Mouse (Mus musculus): ENCODE measurements around the gene Ptges2. TPM values are rescaled to one million over a fixed set of nuclear protein-coding genes. Genes with fewer than 3 reads are reported as not detected.
"Not testable (repeated sequence)": the region's sequence is repeated elsewhere in the genome, so short reads cannot be mapped to it uniquely, and the experiment has no call there.

Gene Ptges2
- polyA plus RNA-seq, 1 experiment from 2014 or later = 44.9 TPM

DNA sequence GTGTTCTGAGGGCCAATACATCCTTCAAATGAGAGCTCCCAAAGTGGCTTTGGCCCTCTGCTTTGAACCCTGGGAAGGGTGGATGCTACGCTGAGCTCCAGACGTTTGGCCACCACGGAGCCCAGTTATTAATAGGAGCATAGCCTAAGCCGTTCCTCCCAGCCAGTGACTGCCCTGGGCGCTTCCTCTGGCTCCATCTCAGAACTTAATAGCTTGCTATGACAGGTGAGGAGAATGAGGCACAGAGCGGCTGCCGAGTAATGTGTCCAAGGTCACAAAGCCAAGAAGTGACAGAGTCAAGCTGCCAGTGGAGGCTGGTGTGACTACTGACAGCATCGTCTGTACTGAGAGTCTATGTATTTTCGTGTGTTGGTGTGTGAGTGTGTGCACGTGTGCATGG lies 39.5 kb upstream of the Ptges2 start:
- Histone ChIP-seq H3K9ac (no peak overlapping the region), H3K4me3 (no peak overlapping the region), H3K27me3 (replicated peaks) (peaks cover 17% of the 10 kb centered on the region), H3K36me3 (no peaks in the 10 kb centered on the region), H3K4me1 (replicated peaks) (peaks cover 42% of the 10 kb centered on the region), H3K4me2 (no peak overlapping the region), H3K9me3 (replicated peaks) (no peaks in the 10 kb centered on the region), H3K27ac (ENCODE audit: poor library complexity, severe bottlenecking) (no peak overlapping the region)
- ATAC-seq (ENCODE audit: insufficient number of reproducible peaks, low FRiP score) = no peak
- 65% methylated on average over 10 of the region's 10 CpGs for WGBS

DNA sequence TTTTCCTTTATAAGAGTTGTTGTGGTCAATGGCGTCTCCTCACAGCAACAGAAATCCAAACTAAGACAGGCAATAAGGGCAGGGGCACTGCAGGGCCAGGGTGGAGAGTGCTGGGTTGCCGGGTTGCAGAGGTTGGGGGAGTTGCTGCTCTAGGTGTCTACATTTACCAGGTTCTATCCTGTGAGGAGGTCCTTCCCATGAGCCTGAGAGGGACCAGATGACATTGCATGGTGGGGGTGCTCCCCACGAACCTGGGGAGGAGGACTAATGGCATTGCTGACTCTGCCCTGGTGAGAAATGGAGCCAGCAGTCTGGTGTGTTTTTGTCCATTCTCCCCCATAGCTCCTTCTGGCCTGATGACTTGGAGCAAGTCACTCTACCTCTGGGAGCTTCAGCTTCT lies 38.0 kb upstream of the Ptges2 start:
- no peaks in the 10 kb centered on the region for H3K36me3 ChIP-seq
- no peaks in the 10 kb centered on the region for H3K9me3 ChIP-seq (replicated peaks)
- no peak for ATAC-seq (ENCODE audit: insufficient number of reproducible peaks, low FRiP score)
- no peak overlapping the region for H3K27ac ChIP-seq (ENCODE audit: poor library complexity, severe bottlenecking)
- WGBS = 68% methylated on average over 3 of the region's 3 CpGs
- 0 out of 2 replicates have a peak, but pooled peaks cover 3% of the 10 kb centered on the region for H3K27me3 ChIP-seq (replicated peaks)
- H3K9ac ChIP-seq = no peak overlapping the region
- no peak overlapping the region for H3K4me2 ChIP-seq
- H3K4me3 ChIP-seq = no peak overlapping the region
- H3K4me1 ChIP-seq (replicated peaks) = peaks cover 36% of the 10 kb centered on the region

DNA sequence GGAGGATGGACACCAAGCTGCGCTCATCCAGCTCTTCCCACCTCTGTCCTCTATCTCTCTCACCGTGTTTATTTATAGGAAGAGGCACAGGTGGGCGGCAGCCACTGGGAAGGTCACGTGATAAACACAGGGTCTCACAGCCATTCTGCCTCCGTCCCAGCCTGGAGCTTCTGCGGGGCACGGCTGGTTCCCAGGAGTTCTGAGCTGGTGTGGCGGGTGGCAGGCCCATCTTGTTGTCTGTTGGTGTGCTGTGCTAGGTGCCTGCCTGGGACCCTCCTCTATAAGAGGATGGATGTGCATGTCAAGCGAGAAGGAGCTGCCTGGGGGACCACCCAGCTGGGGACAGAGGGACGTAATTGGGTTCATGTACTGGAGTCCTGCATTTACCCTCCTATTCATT lies 37.3 kb upstream of the Ptges2 start:
- Histone ChIP-seq H3K4me1 (replicated peaks) (peaks cover 33% of the 10 kb centered on the region), H3K4me2 (no peak overlapping the region), H3K27ac (ENCODE audit: poor library complexity, severe bottlenecking) (no peak overlapping the region), H3K9me3 (replicated peaks) (no peaks in the 10 kb centered on the region), H3K9ac (no peak overlapping the region), H3K36me3 (no peaks in the 10 kb centered on the region), H3K27me3 (replicated peaks) (0 out of 2 replicates have a peak, but pooled peaks cover 3% of the 10 kb centered on the region), H3K4me3 (no peak overlapping the region)
- 48% methylated on average over 10 of the region's 10 CpGs for WGBS
- no peak for ATAC-seq (ENCODE audit: insufficient number of reproducible peaks, low FRiP score)

GRCm38 (mm10) chr2:32360741-32361140 lies 35.0 kb upstream of the Ptges2 start:
- Histone ChIP-seq H3K4me1 (replicated peaks) (peaks cover 28% of the 10 kb centered on the region), H3K9me3 (replicated peaks) (no peaks in the 10 kb centered on the region), H3K9ac (peak overlapping the region; percentile 63; the same call in 1 of the 2 replicates), H3K4me3 (peak overlapping the region; percentile 49), H3K27ac (ENCODE audit: poor library complexity, severe bottlenecking) (no peak overlapping the region), H3K27me3 (replicated peaks) (0 out of 2 replicates have a peak, but pooled peaks cover 3% of the 10 kb centered on the region), H3K36me3 (peaks cover 16% of the 10 kb centered on the region), H3K4me2 (peak overlapping the region; percentile 88)
- 6% methylated on average over 14 of the region's 14 CpGs for WGBS
- ATAC-seq (ENCODE audit: insufficient number of reproducible peaks, low FRiP score) = no peak

GRCm38 (mm10) chr2:32361437-32361836 lies 34.3 kb upstream of the Ptges2 start:
- Histone ChIP-seq H3K4me3 (peak overlapping the region; percentile 49), H3K27me3 (replicated peaks) (0 out of 2 replicates have a peak, but pooled peaks cover 3% of the 10 kb centered on the region), H3K9me3 (replicated peaks) (no peaks in the 10 kb centered on the region), H3K4me1 (replicated peaks) (peaks cover 28% of the 10 kb centered on the region), H3K4me2 (peak overlapping the region; percentile 88), H3K36me3 (peaks cover 22% of the 10 kb centered on the region), H3K27ac (ENCODE audit: poor library complexity, severe bottlenecking) (no peak overlapping the region), H3K9ac (peak overlapping the region; percentile 63)
- under 1% methylated on average over 24 of the region's 24 CpGs for WGBS
- peak; percentile 78 for ATAC-seq (ENCODE audit: insufficient number of reproducible peaks, low FRiP score)

GRCm38 (mm10) chr2:32362274-32362673 lies 33.4 kb upstream of the Ptges2 start:
- 40% methylated on average over 5 of the region's 5 CpGs for WGBS
- H3K27ac ChIP-seq (ENCODE audit: poor library complexity, severe bottlenecking) = 0 out of 2 replicates have a peak overlapping the region, but pooled peaks have one; percentile 87
- not testable (repeated sequence) for ATAC-seq (ENCODE audit: insufficient number of reproducible peaks, low FRiP score); H3K9me3 ChIP-seq (replicated peaks); H3K27me3 ChIP-seq (replicated peaks)
- H3K9ac ChIP-seq = peak overlapping the region; percentile 76
- H3K4me1 ChIP-seq (replicated peaks) = peaks cover 28% of the 10 kb centered on the region
- peak overlapping the region; percentile 83 for H3K4me3 ChIP-seq
- H3K36me3 ChIP-seq = peaks cover 31% of the 10 kb centered on the region
- peak overlapping the region; percentile 90 for H3K4me2 ChIP-seq

- WGBS = under 1% methylated on average over 52 of the region's 53 CpGs
- Histone ChIP-seq H3K27ac (ENCODE audit: poor library complexity, severe bottlenecking) (peak overlapping the region; percentile 87), H3K4me1 (replicated peaks) (peaks cover 28% of the 10 kb centered on the region), H3K4me3 (peak overlapping the region; percentile 83), H3K9ac (peak overlapping the region; percentile 76), H3K36me3 (peaks cover 35% of the 10 kb centered on the region), H3K4me2 (peak overlapping the region; percentile 90), H3K9me3 (replicated peaks) (no peaks in the 10 kb centered on the region), H3K27me3 (replicated peaks) (0 out of 2 replicates have a peak, but pooled peaks cover 3% of the 10 kb centered on the region)
- ATAC-seq (ENCODE audit: insufficient number of reproducible peaks, low FRiP score) = peak; percentile 84
These were observed 32.8 kb upstream of the Ptges2 start for GRCm38 (mm10) chr2:32362817-32363340.

DNA sequence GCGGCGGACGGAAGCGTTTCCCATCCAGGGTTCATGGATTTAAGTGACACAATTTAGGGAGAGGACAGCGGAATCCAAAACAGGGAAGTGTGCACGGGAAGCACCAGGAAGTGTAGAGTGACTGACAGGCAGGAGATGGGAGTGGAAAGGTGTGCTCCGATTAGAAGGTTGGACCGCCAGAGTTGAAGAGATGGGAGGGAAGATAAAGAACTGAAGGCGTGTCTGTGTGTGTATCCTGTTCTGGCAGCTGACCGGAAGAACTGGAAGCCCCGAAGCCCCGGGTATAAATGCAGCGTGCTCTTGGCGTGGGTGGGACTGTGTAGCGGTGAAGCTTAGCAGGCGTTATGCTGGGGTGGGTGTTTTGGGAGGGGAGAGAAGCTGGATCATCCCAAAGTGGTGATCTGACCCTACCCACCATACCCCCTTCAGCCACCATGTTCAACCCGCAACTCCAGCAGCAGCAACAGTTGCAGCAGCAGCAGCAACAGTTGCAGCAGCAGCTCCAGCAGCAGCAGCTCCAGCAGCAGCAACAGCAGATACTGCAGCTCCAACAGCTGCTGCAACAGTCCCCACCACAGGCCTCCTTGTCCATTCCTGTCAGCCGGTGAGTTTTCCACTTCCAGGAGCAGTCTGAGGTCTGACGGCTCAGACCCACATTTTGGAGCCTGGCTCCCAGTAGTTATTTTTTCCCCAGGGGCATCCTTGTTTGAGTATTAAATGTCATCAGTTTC lies 32.2 kb upstream of the Ptges2 start:
- no peaks in the 10 kb centered on the region for H3K27me3 ChIP-seq (replicated peaks)
- peak overlapping the region; percentile 76 for H3K9ac ChIP-seq
- H3K36me3 ChIP-seq = peaks cover 40% of the 10 kb centered on the region
- ATAC-seq (ENCODE audit: insufficient number of reproducible peaks, low FRiP score) = peak; percentile 22; the same call in 1 of the 2 replicates
- peak overlapping the region; percentile 90 for H3K4me2 ChIP-seq
- peaks cover 22% of the 10 kb centered on the region for H3K4me1 ChIP-seq (replicated peaks)
- H3K27ac ChIP-seq (ENCODE audit: poor library complexity, severe bottlenecking) = peak overlapping the region; percentile 87
- no peaks in the 10 kb centered on the region for H3K9me3 ChIP-seq (replicated peaks)
- H3K4me3 ChIP-seq = peak overlapping the region; percentile 83
- WGBS = 7% methylated on average over 19 of the region's 19 CpGs

GRCm38 (mm10) chr2:32364121-32364520 lies 31.6 kb upstream of the Ptges2 start:
- Histone ChIP-seq H3K9ac (peak overlapping the region; percentile 76; the same call in 1 of the 2 replicates), H3K27me3 (replicated peaks) (no peaks in the 10 kb centered on the region), H3K4me1 (replicated peaks) (peaks cover 22% of the 10 kb centered on the region), H3K27ac (ENCODE audit: poor library complexity, severe bottlenecking) (no peak overlapping the region), H3K4me2 (peak overlapping the region; percentile 90), H3K9me3 (replicated peaks) (no peaks in the 10 kb centered on the region), H3K4me3 (peak overlapping the region; percentile 83), H3K36me3 (peaks cover 43% of the 10 kb centered on the region)
- 77% methylated on average over 8 of the region's 8 CpGs for WGBS
- ATAC-seq (ENCODE audit: insufficient number of reproducible peaks, low FRiP score) = no peak

DNA sequence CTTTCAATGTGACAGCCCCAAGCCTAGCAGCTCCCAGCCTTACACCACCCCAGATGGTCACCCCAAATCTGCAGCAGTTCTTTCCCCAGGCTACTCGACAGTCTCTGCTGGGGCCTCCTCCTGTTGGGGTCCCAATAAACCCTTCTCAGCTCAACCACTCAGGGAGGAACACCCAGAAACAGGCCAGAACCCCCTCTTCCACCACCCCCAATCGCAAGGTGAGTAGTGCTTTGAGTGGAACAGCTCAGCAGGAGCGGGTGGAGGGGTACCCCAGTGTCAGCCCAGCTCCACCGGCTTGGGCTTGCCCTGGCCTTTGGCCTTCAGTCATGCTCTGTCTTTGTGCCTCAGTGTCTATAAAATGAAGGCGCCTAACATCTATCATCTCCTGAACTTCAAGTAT lies 28.4 kb upstream of the Ptges2 start:
- Histone ChIP-seq H3K4me2 (no peak overlapping the region), H3K36me3 (peaks cover 75% of the 10 kb centered on the region), H3K4me3 (no peak overlapping the region), H3K9ac (no peak overlapping the region), H3K9me3 (replicated peaks) (no peaks in the 10 kb centered on the region), H3K27me3 (replicated peaks) (no peaks in the 10 kb centered on the region), H3K27ac (ENCODE audit: poor library complexity, severe bottlenecking) (no peak overlapping the region), H3K4me1 (replicated peaks) (peaks cover 10% of the 10 kb centered on the region)
- WGBS = 90% methylated on average over 5 of the region's 5 CpGs
- ATAC-seq (ENCODE audit: insufficient number of reproducible peaks, low FRiP score) = no peak

DNA sequence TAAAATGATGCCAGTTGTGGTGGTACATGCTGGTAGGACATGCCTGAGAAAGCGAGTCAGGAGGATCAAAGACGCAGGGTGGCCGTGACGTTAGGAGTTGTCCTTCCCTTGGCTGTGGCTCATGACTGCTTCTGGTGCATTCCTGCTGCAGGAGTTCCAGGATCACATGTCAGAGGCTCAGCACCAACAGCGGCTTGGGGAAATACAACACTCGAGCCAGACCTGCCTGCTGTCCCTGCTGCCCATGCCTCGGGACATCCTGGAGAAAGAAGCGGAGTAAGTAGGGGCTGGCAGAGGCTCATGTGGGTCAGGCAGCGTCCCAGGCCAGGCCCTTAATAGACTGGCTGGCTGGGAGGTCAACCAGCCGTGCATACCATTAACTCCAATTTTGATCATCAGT lies 21.5 kb upstream of the Ptges2 start:
- ATAC-seq (ENCODE audit: insufficient number of reproducible peaks, low FRiP score) = no peak

More for the DNA sequence above, 21.5 kb upstream of the Ptges2 start:
- H3K36me3 ChIP-seq = peaks cover 94% of the 10 kb centered on the region
- H3K4me2 ChIP-seq = no peak overlapping the region
- no peaks in the 10 kb centered on the region for H3K9me3 ChIP-seq (replicated peaks)
- H3K27me3 ChIP-seq (replicated peaks) = no peaks in the 10 kb centered on the region
- H3K4me3 ChIP-seq = no peak overlapping the region
- H3K4me1 ChIP-seq (replicated peaks) = peaks cover 18% of the 10 kb centered on the region
- no peak overlapping the region for H3K9ac ChIP-seq
- H3K27ac ChIP-seq (ENCODE audit: poor library complexity, severe bottlenecking) = no peak overlapping the region
- 81% methylated on average over 10 of the region's 10 CpGs for WGBS

All from heart, embryonic 12.5 days (tissue).